Mouse (Mus musculus) G1E (cell line): ENCODE measurements around the gene Myo3b.

ENCODE experiments used
- CTCF ChIP-seq: IDR thresholded peaks from 2 replicates; pipeline ENCODE4 v1.5.1; 2012; ENCODE audit warnings: low read depth, low read length, inconsistent platforms, mixed read lengths
- GATA1 ChIP-seq: IDR thresholded peaks from 2 replicates; pipeline ENCODE4 v1.6.1; 2012; ENCODE audit warnings: borderline replicate concordance, low read length, inconsistent platforms, mixed read lengths
- TAL1 ChIP-seq: conservative IDR thresholded peaks from 2 replicates; pipeline ENCODE4 v1.6.1; 2012; ENCODE audit warnings: low read depth, low read length, inconsistent platforms, mixed read lengths

DNA sequence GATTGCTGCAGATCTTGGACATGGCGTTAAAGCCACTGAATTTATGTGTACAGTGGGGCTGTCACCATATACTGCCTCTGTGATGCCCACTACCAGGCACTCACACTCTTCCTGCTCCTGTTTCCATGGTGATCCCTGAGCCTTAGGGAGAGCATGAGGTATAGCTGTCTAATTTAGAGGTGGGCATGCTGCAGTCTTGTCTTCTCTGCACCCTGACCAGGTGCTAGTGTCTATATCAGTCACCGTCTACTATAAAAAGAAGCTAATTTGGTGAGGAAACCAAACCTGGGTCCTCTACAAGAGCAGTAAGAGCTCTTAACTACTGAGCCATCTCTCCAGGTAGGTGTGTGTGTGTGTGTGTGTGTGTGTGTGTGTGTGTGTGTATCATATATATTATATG lies 32.4 kb upstream of the Myo3b start:
- TF ChIP-seq CTCF (no peak), GATA1 (no peak), TAL1 (no peak)
